Mouse (Mus musculus) midbrain, embryonic 10.5 days (tissue): ENCODE measurements around the gene Cacna2d4. TPM values are rescaled to one million over a fixed set of nuclear protein-coding genes. Genes with fewer than 3 reads are reported as not detected.

Source experiments
- DNase-seq: peaks from one replicate; pipeline ENCODE4 v3.0.0-alpha.2; 2017; ENCODE audit warnings: low spot score
- H3K27ac ChIP-seq: fragments of 300-500 bp; sonication (generic); replicated peaks from 2 replicates; pipeline ENCODE4 v1.5.1; 2016; ENCODE audit warnings: mild to moderate bottlenecking
- H3K27me3 ChIP-seq: fragments of 300-500 bp; sonication (generic); 2 replicates; pipeline ENCODE4 v1.6.1; 2016; ENCODE audit warnings: low read depth, mild to moderate bottlenecking; ENCODE audit not compliant: poor library complexity, severe bottlenecking
- H3K36me3 ChIP-seq: fragments of 300-500 bp; sonication (generic); 2 replicates; pipeline ENCODE4 v1.6.1; 2016; ENCODE audit warnings: mild to moderate bottlenecking, moderate library complexity
- H3K4me1 ChIP-seq: fragments of 300-500 bp; sonication (generic); 2 replicates; pipeline ENCODE4 v1.6.1; 2016
- H3K4me3 ChIP-seq: fragments of 300-500 bp; sonication (generic); 2 replicates; pipeline ENCODE4 v1.5.1; 2016; ENCODE audit warnings: mild to moderate bottlenecking, moderate library complexity
- H3K9me3 ChIP-seq: fragments of 300-500 bp; sonication (generic); replicated peaks from 2 replicates; pipeline ENCODE4 v1.6.1; 2016; ENCODE audit warnings: mild to moderate bottlenecking
- WGBS: fragments of 180-500 bp; shearing (Covaris S2); methylation state at CpG from one replicate; pipeline ENCODE4 v1.1.7; 2016; 5-methylcytosine and 5-hydroxymethylcytosine counted together
- polyA plus RNA-seq: library from polyadenylated mRNA; unstranded; fragments of >200 nt; fragmentation: Nextera tagmentation; extraction: Ambion mirVana; gene quantifications from 2 replicates; pipeline ENCODE4 v1.2.1, GENCODE M21; 2016

Cacna2d4 gene
- polyA plus RNA-seq, 1 experiment from 2014 or later, result 0.12 TPM

DNA sequence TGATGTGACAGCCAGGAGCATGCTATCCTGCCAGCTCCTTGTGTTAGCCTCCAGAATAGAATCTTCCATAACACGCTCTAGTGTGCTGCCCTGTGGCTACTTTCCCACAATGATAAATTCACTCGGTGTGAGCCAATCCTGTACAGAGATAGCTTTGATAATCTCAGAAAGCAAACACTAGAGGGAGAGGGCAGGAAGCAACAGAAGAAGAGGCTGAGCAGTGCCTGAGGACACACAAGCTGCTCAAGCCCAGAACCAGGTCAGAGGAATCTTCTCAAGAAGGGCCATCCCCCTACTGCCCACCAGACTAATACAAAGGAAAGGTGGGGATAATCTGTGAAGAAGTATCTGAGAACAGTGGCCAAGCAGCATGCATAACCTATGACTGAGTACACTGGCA, 131.1 kb downstream of the Cacna2d4 start:
- 92% methylated on average over 2 of the region's 2 CpGs for WGBS
- H3K9me3 ChIP-seq, result no peaks in the 10 kb centered on the region
- no peak overlapping the region for H3K27ac ChIP-seq
- DNase-seq, result no peak
- no peaks in the 10 kb centered on the region for H3K27me3 ChIP-seq
- no peaks in the 10 kb centered on the region for H3K4me1 ChIP-seq
- H3K36me3 ChIP-seq, result peaks cover 72% of the 10 kb centered on the region
- H3K4me3 ChIP-seq, result no peak overlapping the region

GRCm38 (mm10) chr6:119371624-119372023, 135.3 kb downstream of the Cacna2d4 start:
- Histone ChIP-seq H3K4me3 (no peak overlapping the region), H3K27me3 (no peaks in the 10 kb centered on the region), H3K36me3 (peaks cover 31% of the 10 kb centered on the region), H3K9me3 (no peaks in the 10 kb centered on the region), H3K4me1 (no peaks in the 10 kb centered on the region), H3K27ac (no peak overlapping the region)
- no peak for DNase-seq

DNA sequence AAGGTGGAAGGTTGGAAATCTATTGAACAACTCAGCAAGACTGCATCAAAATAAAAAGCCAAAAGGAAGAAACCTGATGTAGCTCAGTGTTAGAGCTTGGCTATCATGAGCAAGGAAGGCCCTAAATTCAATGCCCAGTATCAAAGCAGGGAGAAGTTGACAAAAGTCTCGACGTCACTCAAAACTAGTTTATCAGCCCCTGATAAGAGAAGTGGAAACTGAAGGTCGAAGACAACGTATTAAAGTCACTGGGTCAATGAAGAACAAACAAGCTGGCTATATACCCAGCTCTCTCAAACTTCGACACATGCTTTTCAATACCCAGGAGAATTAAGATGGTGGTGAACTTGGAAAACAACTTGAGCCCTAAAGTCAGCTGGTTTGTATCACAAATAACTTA, 135.9 kb downstream of the Cacna2d4 start:
- no peaks in the 10 kb centered on the region for H3K4me1 ChIP-seq
- no peaks in the 10 kb centered on the region for H3K27me3 ChIP-seq
- DNase-seq, result no peak
- peaks cover 27% of the 10 kb centered on the region for H3K36me3 ChIP-seq
- no peak overlapping the region for H3K27ac ChIP-seq
- WGBS, result 90% methylated on average over 5 of the region's 5 CpGs
- no peaks in the 10 kb centered on the region for H3K9me3 ChIP-seq
- H3K4me3 ChIP-seq, result no peak overlapping the region

DNA sequence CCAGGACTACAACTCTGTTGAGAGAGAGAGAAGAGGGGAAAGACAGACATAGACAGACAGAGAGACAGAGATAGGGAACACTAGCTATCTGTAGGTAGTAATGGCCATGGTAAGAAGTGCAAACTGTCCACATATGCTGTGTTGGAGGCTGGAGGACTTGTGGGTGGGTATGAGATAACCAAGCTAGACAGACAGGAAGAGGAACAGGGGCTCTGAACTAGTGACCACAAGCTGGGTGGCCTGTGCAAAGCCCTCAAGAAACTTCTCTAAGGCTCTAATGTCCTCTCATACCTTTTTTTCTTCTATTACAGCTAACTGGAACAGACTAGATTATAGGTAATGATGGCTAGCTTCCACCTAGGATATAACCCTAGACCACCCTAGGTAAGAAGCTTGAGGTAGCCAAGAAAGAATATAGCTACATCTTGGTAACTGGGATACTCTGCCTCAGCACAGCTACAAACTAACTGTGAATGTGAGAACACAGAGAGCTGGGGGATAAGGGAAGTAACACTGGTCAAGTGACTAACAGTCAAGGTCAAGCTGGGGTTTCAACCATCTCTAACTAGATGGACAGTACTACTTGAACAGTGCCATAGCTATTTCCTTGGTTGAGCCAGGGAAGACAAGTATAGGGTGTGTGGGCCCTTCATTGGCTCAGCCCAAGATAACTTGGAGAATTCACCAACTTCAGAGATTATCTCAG, 136.8 kb downstream of the Cacna2d4 start:
- Histone ChIP-seq H3K9me3 (no peaks in the 10 kb centered on the region), H3K4me1 (no peaks in the 10 kb centered on the region), H3K27ac (no peak overlapping the region), H3K36me3 (peaks cover 19% of the 10 kb centered on the region), H3K4me3 (no peak overlapping the region), H3K27me3 (no peaks in the 10 kb centered on the region)
- DNase-seq, result no peak

DNA sequence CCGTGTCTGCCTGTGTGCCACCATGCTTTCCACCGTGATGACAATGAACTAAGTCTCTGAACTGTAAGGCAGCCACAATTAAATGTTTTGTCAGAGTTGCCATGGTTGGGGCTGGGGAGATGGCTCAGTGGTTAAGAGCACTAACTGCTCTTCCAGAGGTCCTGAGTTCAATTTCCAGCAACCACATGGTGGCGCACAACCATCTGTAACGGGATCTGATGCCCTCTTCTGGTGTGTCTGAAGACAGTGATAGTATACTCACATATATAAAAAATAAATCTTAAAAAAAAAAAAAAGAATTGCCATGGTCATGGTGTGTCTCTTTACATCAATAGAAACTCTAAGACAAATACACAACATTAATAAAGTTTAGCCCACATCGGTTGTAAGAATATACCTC, 138.7 kb downstream of the Cacna2d4 start:
- no peak for DNase-seq
- WGBS, result 82% methylated on average over 5 of the region's 5 CpGs
- no peak overlapping the region for H3K4me3 ChIP-seq
- no peaks in the 10 kb centered on the region for H3K27me3 ChIP-seq
- no peaks in the 10 kb centered on the region for H3K9me3 ChIP-seq
- H3K36me3 ChIP-seq, result 0 out of 2 replicates have a peak, but pooled peaks cover 6% of the 10 kb centered on the region
- no peak overlapping the region for H3K27ac ChIP-seq
- H3K4me1 ChIP-seq, result no peaks in the 10 kb centered on the region

- DNase-seq, result no peak
- Histone ChIP-seq H3K4me1 (no peaks in the 10 kb centered on the region), H3K27me3 (no peaks in the 10 kb centered on the region), H3K9me3 (no peaks in the 10 kb centered on the region), H3K4me3 (no peak overlapping the region), H3K36me3 (peaks cover 11% of the 10 kb centered on the region; the same call in 1 of the 2 replicates), H3K27ac (no peak overlapping the region)
- 83% methylated on average over 2 of the region's 2 CpGs for WGBS
These were observed 141.3 kb downstream of the Cacna2d4 start for GRCm38 (mm10) chr6:119377613-119378012.

DNA sequence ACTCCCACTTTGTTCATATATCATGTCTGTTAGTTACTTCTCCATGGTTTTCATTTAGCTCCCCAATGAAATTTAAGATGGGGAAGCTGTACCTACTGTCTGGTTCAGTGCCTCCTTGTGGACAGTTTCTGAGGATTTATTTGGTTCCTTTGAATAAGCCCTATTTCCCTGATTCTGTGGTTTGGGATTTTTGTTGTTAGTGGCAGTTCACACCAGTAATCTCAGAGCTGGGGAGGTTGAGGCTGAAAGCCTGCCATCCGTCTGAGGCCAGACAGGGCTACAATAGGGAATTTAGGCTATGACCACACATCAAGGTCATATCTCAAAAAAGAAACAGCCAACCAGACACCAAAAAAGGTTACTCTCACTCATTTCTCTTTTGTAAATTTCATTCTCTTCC, 142.3 kb downstream of the Cacna2d4 start:
- WGBS, result 80% methylated on average over 1 of the region's 1 CpGs
- no peak overlapping the region for H3K27ac ChIP-seq
- no peaks in the 10 kb centered on the region for H3K4me1 ChIP-seq
- H3K36me3 ChIP-seq, result peaks cover 17% of the 10 kb centered on the region
- no peaks in the 10 kb centered on the region for H3K9me3 ChIP-seq
- DNase-seq, result no peak
- no peaks in the 10 kb centered on the region for H3K27me3 ChIP-seq
- H3K4me3 ChIP-seq, result no peak overlapping the region

DNA sequence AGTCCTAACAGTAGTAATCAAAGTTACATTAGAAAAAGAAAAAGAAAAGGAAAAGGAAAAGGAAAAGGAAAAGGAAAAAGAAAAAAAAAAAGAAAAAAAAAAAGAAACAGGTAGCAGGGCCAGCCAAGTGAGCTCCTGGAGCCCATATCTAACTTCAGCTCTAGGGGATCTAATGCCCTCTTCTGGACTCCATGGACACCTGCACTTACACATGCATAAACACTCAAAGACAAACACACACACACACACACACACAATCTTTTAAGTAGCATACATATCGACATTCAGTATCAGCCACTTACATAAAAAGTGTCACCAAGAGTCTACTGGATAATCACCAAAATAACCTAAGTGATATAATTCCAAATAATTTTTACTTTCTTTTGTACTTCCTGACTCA, 149.3 kb downstream of the Cacna2d4 start:
- no peaks in the 10 kb centered on the region for H3K9me3 ChIP-seq
- WGBS, result 100% methylated on average over 1 of the region's 1 CpGs
- no peak overlapping the region for H3K27ac ChIP-seq

GRCm38 (mm10) chr6:119386421-119386820, 150.1 kb downstream of the Cacna2d4 start:
- H3K27ac ChIP-seq, result no peak overlapping the region
- no peaks in the 10 kb centered on the region for H3K27me3 ChIP-seq
- H3K36me3 ChIP-seq, result peaks cover 22% of the 10 kb centered on the region
- WGBS, result 97% methylated on average over 4 of the region's 4 CpGs
- DNase-seq, result no peak
- H3K4me1 ChIP-seq, result peaks cover 28% of the 10 kb centered on the region
- no peaks in the 10 kb centered on the region for H3K9me3 ChIP-seq
- no peak overlapping the region for H3K4me3 ChIP-seq

More for the DNA sequence above, 149.3 kb downstream of the Cacna2d4 start:
- Histone ChIP-seq H3K4me1 (peaks cover 28% of the 10 kb centered on the region), H3K27me3 (no peaks in the 10 kb centered on the region), H3K36me3 (peaks cover 23% of the 10 kb centered on the region), H3K4me3 (no peak overlapping the region)
- DNase-seq, result no peak

DNA sequence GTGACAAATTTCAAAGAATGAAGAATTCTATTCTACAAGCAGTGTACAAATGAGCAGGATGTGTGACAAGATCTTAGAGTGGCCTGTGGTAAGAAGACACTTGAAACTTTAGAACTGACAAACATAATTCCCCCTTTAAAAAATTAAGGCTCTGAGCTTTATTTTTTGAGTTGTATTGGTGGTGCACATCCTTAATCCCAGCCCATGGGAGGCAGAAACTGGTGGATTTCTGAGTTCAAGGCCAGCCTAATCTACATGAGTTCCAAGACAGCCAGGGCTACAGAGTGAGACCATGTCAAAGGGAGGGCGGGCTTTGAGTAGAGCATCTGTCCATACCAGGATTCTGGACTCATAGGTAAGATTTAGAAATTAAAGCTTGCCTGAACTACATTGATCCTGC, 150.5 kb downstream of the Cacna2d4 start:
- Histone ChIP-seq H3K4me1 (peaks cover 28% of the 10 kb centered on the region), H3K36me3 (peaks cover 22% of the 10 kb centered on the region), H3K9me3 (no peaks in the 10 kb centered on the region), H3K27ac (no peak overlapping the region), H3K4me3 (peak overlapping the region; percentile 85), H3K27me3 (no peaks in the 10 kb centered on the region)
- WGBS, result 87% methylated on average over 1 of the region's 1 CpGs
- no peak for DNase-seq

- Histone ChIP-seq H3K4me1 (peaks cover 28% of the 10 kb centered on the region), H3K9me3 (no peaks in the 10 kb centered on the region), H3K36me3 (peaks cover 18% of the 10 kb centered on the region), H3K27ac (peak overlapping the region; percentile 98), H3K4me3 (peak overlapping the region; percentile 85), H3K27me3 (no peaks in the 10 kb centered on the region)
- WGBS, result 2% methylated on average over 44 of the region's 76 CpGs
- DNase-seq, result no peak
These were observed 151.7 kb downstream of the Cacna2d4 start for GRCm38 (mm10) chr6:119387801-119388649.

GRCm38 (mm10) chr6:119388650-119389012, 152.3 kb downstream of the Cacna2d4 start:
- peaks cover 28% of the 10 kb centered on the region for H3K4me1 ChIP-seq
- no peaks in the 10 kb centered on the region for H3K9me3 ChIP-seq
- DNase-seq, result peak; percentile 94
- H3K4me3 ChIP-seq, result peak overlapping the region; percentile 85
- H3K36me3 ChIP-seq, result peaks cover 12% of the 10 kb centered on the region; the same call in 1 of the 2 replicates
- no peaks in the 10 kb centered on the region for H3K27me3 ChIP-seq
- WGBS, result under 1% methylated on average over 52 of the region's 53 CpGs
- H3K27ac ChIP-seq, result peak overlapping the region; percentile 98

- DNase-seq, result no peak
- Histone ChIP-seq H3K9me3 (no peaks in the 10 kb centered on the region), H3K36me3 (peaks cover 8% of the 10 kb centered on the region; the same call in 1 of the 2 replicates), H3K4me1 (peaks cover 28% of the 10 kb centered on the region), H3K27me3 (no peaks in the 10 kb centered on the region), H3K4me3 (peak overlapping the region; percentile 85), H3K27ac (peak overlapping the region; percentile 98)
- 34% methylated on average over 10 of the region's 10 CpGs for WGBS
These were observed 152.8 kb downstream of the Cacna2d4 start for GRCm38 (mm10) chr6:119389089-119389488.
